ENCODE assay signal across 21 mouse cellular contexts in the genomic region with DNA sequence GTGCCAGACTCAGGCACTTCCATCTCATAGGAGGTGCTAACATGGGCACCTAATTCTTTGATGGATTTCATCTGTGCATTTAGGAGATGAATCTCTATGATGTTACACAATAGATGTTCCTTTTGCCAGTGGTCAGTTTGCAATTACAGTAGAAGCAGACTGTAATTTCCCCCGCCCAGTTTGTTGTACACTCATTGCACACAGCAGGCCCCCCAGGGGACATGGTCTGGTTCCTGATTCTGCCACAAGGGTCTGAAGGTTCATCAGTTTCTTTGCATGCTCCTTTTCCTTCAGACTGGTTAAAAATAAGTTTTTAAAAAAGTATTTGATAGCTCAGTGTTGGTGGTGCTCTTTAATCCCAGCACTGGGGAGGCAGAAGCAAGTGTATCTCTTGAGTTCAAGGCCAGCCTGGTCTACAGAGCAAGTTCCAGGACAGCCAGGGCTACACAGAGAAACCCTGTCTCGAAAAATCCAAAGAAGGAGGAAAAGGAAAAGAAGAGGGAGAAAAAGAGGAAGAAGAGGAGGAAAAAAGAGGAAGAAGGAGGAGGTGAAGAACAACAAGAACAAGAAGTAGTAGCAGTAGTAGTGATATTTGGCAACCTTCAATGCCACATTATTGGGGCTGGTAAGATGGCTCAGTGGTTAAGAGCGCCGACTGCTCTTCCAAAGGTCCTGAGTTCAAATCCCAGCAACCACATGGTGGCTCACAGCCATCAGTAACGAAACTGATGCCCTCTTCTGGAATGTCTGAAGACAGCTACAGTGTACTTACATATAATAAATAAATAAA.
"Had no signal": no experiment of that assay in that cellular context is flagged by ENCODE, and none has a peak within 500 bp of the region (broad histone marks: within the 10 kb centered on the region; RNA-seq: fewer than 3 reads in every experiment).

No protein-coding gene starts in this region.

- H3K36me3 ChIP-seq: kidney, embryonic 15.5 days; limb, embryonic 10.5 days; limb, embryonic 13.5 days; liver, embryonic 13.5 days; midbrain, embryonic 10.5 days; midbrain, embryonic 13.5 days; neural tube, embryonic 13.5 days had no signal

- H3K27ac ChIP-seq: kidney, embryonic 15.5 days; limb, embryonic 10.5 days; limb, embryonic 13.5 days; liver, embryonic 13.5 days; macrophage; midbrain, embryonic 10.5 days; midbrain, embryonic 13.5 days; neural tube, embryonic 13.5 days had no signal

- H3K4me2 ChIP-seq: kidney, embryonic 15.5 days; limb, embryonic 13.5 days; liver, embryonic 13.5 days; midbrain, embryonic 13.5 days; neural tube, embryonic 13.5 days had no signal

- DNase-seq: kidney, adult 11 months; kidney, adult 8-10 months; kidney, postnatal 10 days; kidney, postnatal 36 days; liver; liver, embryonic 13.5 days; lung, adult 2 months; lung, postnatal 14 days; retina, postnatal 1 day; thymus, adult 18-20 months; thymus, postnatal 36 days had no signal

- H3K4me1 ChIP-seq: kidney, embryonic 15.5 days; limb, embryonic 10.5 days; limb, embryonic 13.5 days; midbrain, embryonic 10.5 days; midbrain, embryonic 13.5 days; neural tube, embryonic 13.5 days had no signal

- H3K9me3 ChIP-seq: kidney, embryonic 15.5 days; limb, embryonic 10.5 days; limb, embryonic 13.5 days; liver, embryonic 13.5 days; midbrain, embryonic 10.5 days; midbrain, embryonic 13.5 days; neural tube, embryonic 13.5 days had no signal

- H3K4me3 ChIP-seq: kidney, embryonic 15.5 days; limb, embryonic 10.5 days; limb, embryonic 13.5 days; liver, embryonic 13.5 days; megakaryocyte, embryonic 14.5 days; midbrain, embryonic 10.5 days; midbrain, embryonic 13.5 days; myocyte; neural tube, embryonic 13.5 days had no signal

- ATAC-seq: midbrain, embryonic 13.5 days; midbrain, embryonic 16.5 days had no signal

- H3K27me3 ChIP-seq: kidney, embryonic 15.5 days; limb, embryonic 13.5 days; liver, embryonic 13.5 days; midbrain, embryonic 13.5 days; neural tube, embryonic 13.5 days had no signal

- H3K9ac ChIP-seq: kidney, embryonic 15.5 days; limb, embryonic 13.5 days; liver, embryonic 13.5 days; midbrain, embryonic 13.5 days; neural tube, embryonic 13.5 days had no signal
